30 mouse cellular contexts compared by ENCODE assay signal in the genomic region with DNA sequence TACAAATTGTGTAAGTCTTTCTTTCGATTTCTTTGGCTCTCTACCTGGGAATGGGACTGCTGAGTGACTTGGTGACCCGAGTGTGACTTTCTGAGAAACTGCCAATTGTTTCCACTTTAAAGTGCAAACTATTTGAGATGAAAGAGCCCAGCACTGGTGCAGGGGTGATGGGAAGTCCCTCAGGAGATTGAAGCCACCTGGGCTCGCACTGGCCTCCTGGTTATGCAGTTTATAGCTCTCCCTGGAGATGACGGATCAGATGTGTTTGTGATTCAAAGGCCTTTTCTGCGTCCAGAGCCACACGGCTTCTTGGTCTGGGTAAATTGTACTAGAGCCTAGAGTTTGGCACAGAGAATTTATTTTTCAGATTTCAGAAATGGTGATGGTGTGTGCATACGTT. TPM values are rescaled to one million over a fixed set of nuclear protein-coding genes. Genes with fewer than 3 reads are reported as not detected.
A peak's percentile ranks its signal among the peaks of the same experiment; 100 is the strongest.
DNase-seq lines count a peak whose midpoint lies in the region; ATAC-seq lines count a peak whose summit lies in the region.
"Had no signal": no experiment of that assay in that cellular context is flagged by ENCODE, and none has a peak within 500 bp of the region (broad histone marks: within the 10 kb centered on the region; RNA-seq: fewer than 3 reads in every experiment).

No protein-coding gene starts in this region.

- whole genome bisulfite sequencing in limb, embryonic 11.5 days: 13% methylated on average over 7 of the region's 7 CpGs

- no peaks in the 10 kb centered on the region; the same call in 1 of the 2 replicates for H3K36me3 ChIP-seq in limb, embryonic 11.5 days (ENCODE audit: control insufficient read depth, insufficient read depth, low read length)
- H3K36me3 ChIP-seq: heart, embryonic 10.5 days; heart, embryonic 15.5 days; hindbrain, embryonic 12.5 days; intestine, embryonic 15.5 days; stomach, embryonic 15.5 days had no signal

- H3K9me3 ChIP-seq in limb, embryonic 11.5 days (ENCODE audit: control insufficient read depth, low read length): no peaks in the 10 kb centered on the region
- H3K9me3 ChIP-seq: forebrain, embryonic 13.5 days; heart, embryonic 10.5 days; heart, embryonic 15.5 days; hindbrain, embryonic 12.5 days; intestine, embryonic 15.5 days; stomach, embryonic 15.5 days had no signal

- peaks cover 12% of the 10 kb centered on the region; the same call in 1 of the 2 replicates for H3K4me1 ChIP-seq in limb, embryonic 11.5 days (ENCODE audit: control insufficient read depth, insufficient read depth, low read length)

- ATAC-seq in limb, embryonic 11.5 days (ENCODE audit: insufficient number of reproducible peaks, low FRiP score, low TSS enrichment, low read depth): no peak
- ATAC-seq: forebrain, embryonic 13.5 days; hindbrain, postnatal 0 days; intestine, embryonic 15.5 days; midbrain, embryonic 16.5 days had no signal

- H3K27ac ChIP-seq in limb, embryonic 11.5 days (replicated peaks; ENCODE audit: low read depth, low read length): peak overlapping the region; percentile 62
- H3K27ac ChIP-seq: forebrain, embryonic 13.5 days; heart, embryonic 10.5 days; heart, embryonic 15.5 days; hindbrain, embryonic 12.5 days; hindbrain, postnatal 0 days; intestine, embryonic 15.5 days; layer of hippocampus, adult 2 months; left cerebral cortex, adult 2 months; stomach, embryonic 15.5 days had no signal

- H3K9ac ChIP-seq in limb, embryonic 11.5 days (ENCODE audit: low read length): no peak overlapping the region
- H3K9ac ChIP-seq: forebrain, embryonic 13.5 days; heart, embryonic 15.5 days; hindbrain, embryonic 12.5 days; intestine, embryonic 15.5 days; stomach, embryonic 15.5 days had no signal

- no peaks in the 10 kb centered on the region for H3K27me3 ChIP-seq in limb, embryonic 11.5 days (ENCODE audit: control insufficient read depth, insufficient read depth, low read length)
- H3K27me3 ChIP-seq: heart, embryonic 15.5 days; intestine, embryonic 15.5 days; stomach, embryonic 15.5 days had no signal

- no peak overlapping the region for H3K4me2 ChIP-seq in limb, embryonic 11.5 days (ENCODE audit: low read depth, severe bottlenecking)
- H3K4me2 ChIP-seq: forebrain, embryonic 13.5 days; heart, embryonic 15.5 days; hindbrain, embryonic 12.5 days; intestine, embryonic 15.5 days; liver, embryonic 11.5 days; midbrain, embryonic 11.5 days; stomach, embryonic 15.5 days had no signal

- no peak overlapping the region for H3K4me3 ChIP-seq in limb, embryonic 11.5 days (ENCODE audit: low read depth, low read length)
- H3K4me3 ChIP-seq: forebrain, embryonic 13.5 days; heart, embryonic 10.5 days; heart, embryonic 15.5 days; hindbrain, embryonic 12.5 days; intestine, embryonic 15.5 days; layer of hippocampus, adult 2 months; left cerebral cortex, adult 2 months; stomach, embryonic 15.5 days had no signal

- peak; percentile 45 for DNase-seq in heart, adult 11 months
- no peak for DNase-seq in heart, postnatal 4 days
- peak; percentile 33 for DNase-seq in thymus, postnatal 4 days
- DNase-seq in thymus, postnatal 36 days: no peak
- DNase-seq in limb, embryonic 11.5 days (ENCODE audit: low spot score): peak; percentile 60
- no peak for DNase-seq in adrenal gland, adult 2 months
- DNase-seq in gastrocnemius, postnatal 10 days: no peak
- DNase-seq: adrenal gland, postnatal 36 days; cerebellum, adult 18-20 months; cerebellum, postnatal 14 days; kidney, adult 2 months; kidney, postnatal 36 days; right cerebral cortex, postnatal 25 days; thymus, postnatal 25 days had no signal

RNA-seq across cellular contexts. Expression of a gene that starts 16.4 kb away (rescaled TPM):
- total RNA-seq in heart, postnatal 4 days (2021): under 1 TPM in 1 of 2 experiments, not detected in 1; 0.14 TPM
- polyA plus RNA-seq in limb, embryonic 11.5 days (2014; fragmentation: Nextera tagmentation; extraction: Ambion mirVana): 2.9 and 3.5 TPM in 2 replicates
- total RNA-seq in adrenal gland, adult 2 months (2021): not detected
- 0.02 TPM in 1 of 2 replicates, not detected in the other for polyA plus RNA-seq in adrenal gland, adult 2 months (2012; rRNA removed)
- total RNA-seq in gastrocnemius, postnatal 10 days (2021): 10 to 100 TPM; 31.7 to 37.0 TPM
- total RNA-seq: adrenal gland, adult 18-20 months; adrenal gland, postnatal 36 days; granulocyte monocyte progenitor cell, adult 5-6 weeks; hindbrain, postnatal 0 days; megakaryocyte, adult 5-6 weeks; neutrophil, adult 5-6 weeks had no signal
- polyA plus RNA-seq: kidney, adult 2 months had no signal

RNA-seq across cellular contexts. Expression of a gene that starts 34.2 kb away (rescaled TPM):
- 10 to 100 TPM; 19.0 to 20.8 TPM for total RNA-seq in heart, postnatal 4 days (2021)
- polyA plus RNA-seq in limb, embryonic 11.5 days (2014; fragmentation: Nextera tagmentation; extraction: Ambion mirVana): 21.8 and 24.1 TPM in 2 replicates
- total RNA-seq in adrenal gland, adult 2 months (2021): 10 to 100 TPM; 13.4 to 19.7 TPM
- polyA plus RNA-seq in adrenal gland, adult 2 months (2012; rRNA removed): 16.8 and 17.4 TPM in 2 replicates
- 10 to 100 TPM; 21.5 to 27.6 TPM for total RNA-seq in gastrocnemius, postnatal 10 days (2021)

Comparison
In these comparisons a context has a peak if more than half of its experiments do, and no peak if none do; other contexts are left out.
1. DNase-seq: peak in heart, adult 11 months (single experiment), thymus, postnatal 4 days (single experiment) and limb, embryonic 11.5 days (single experiment); none in heart, postnatal 4 days (single experiment), thymus, postnatal 36 days (0 of 2), adrenal gland, adult 2 months (single experiment) and gastrocnemius, postnatal 10 days (single experiment).
2. RNA of a gene that starts 16.4 kb away (total RNA-seq): 31.7 to 37.0 TPM in gastrocnemius, postnatal 10 days; 0.14 TPM in heart, postnatal 4 days and not detected in adrenal gland, adult 2 months; every median in the first group is over 10 times any median in the second.